Mouse (Mus musculus): ENCODE data around the gene Tph2. TPM values are rescaled to one million over a fixed set of nuclear protein-coding genes. Genes with fewer than 3 reads are reported as not detected.
A peak's percentile ranks its signal among the peaks of the same experiment; 100 is the strongest.

Gene Tph2
- total RNA-seq (2014; rRNA removed) (9.0 and 16.7 TPM in 2 replicates), polyA plus RNA-seq (2015; fragmentation: Nextera tagmentation; extraction: Ambion mirVana) (7.5 and 9.1 TPM in 2 replicates)

GRCm38 (mm10) chr10:115184697-115185096 lies at the start of gene Tph2:
Tph2 (minus strand) TSS chr10:115185022.
- Histone ChIP-seq H3K4me1 (ENCODE audit: insufficient read depth, low read length) (0 out of 2 replicates have a peak, but pooled peaks cover 3% of the 10 kb centered on the region), H3K27ac (ENCODE audit: low read depth, low read length) (no peak within 1 kb of the TSS), H3K9ac (replicated peaks; ENCODE audit: low read length, poor library complexity, severe bottlenecking) (no peak within 1 kb of the TSS), H3K9me3 (ENCODE audit: low read length) (no peaks in the 10 kb centered on the region), H3K4me2 (ENCODE audit: low read depth, low read length, poor library complexity, severe bottlenecking) (no peak within 1 kb of the TSS; the same call in 1 of the 2 replicates), H3K27me3 (ENCODE audit: insufficient read depth, low read length) (no peaks in the 10 kb centered on the region), H3K36me3 (ENCODE audit: insufficient read depth, low read length) (no peaks in the 10 kb centered on the region), H3K4me3 (ENCODE audit: low read depth, low read length) (no peak within 1 kb of the TSS)
- WGBS = 9% methylated on average over 9 of the region's 9 CpGs
- TF ChIP-seq CTCF (IDR thresholded peaks at IDR 0.05) = peak; percentile 76
- ATAC-seq (ENCODE audit: low FRiP score) = peak; percentile 80
- DNase-seq (ENCODE audit: low spot score) = peak; percentile 86

GRCm38 (mm10) chr10:115233798-115234197 lies 49.0 kb upstream of the Tph2 start:
- no peak for TF ChIP-seq CTCF (IDR thresholded peaks at IDR 0.05)
- Histone ChIP-seq H3K36me3 (ENCODE audit: insufficient read depth, low read length) (peaks cover 15% of the 10 kb centered on the region), H3K9ac (replicated peaks; ENCODE audit: low read length, poor library complexity, severe bottlenecking) (no peak overlapping the region), H3K27ac (ENCODE audit: low read depth, low read length) (no peak overlapping the region), H3K4me3 (ENCODE audit: low read depth, low read length) (no peak overlapping the region), H3K4me1 (ENCODE audit: insufficient read depth, low read length) (no peaks in the 10 kb centered on the region), H3K4me2 (ENCODE audit: low read depth, low read length, poor library complexity, severe bottlenecking) (no peak overlapping the region), H3K9me3 (ENCODE audit: low read length) (no peaks in the 10 kb centered on the region), H3K27me3 (ENCODE audit: insufficient read depth, low read length) (no peaks in the 10 kb centered on the region)
- WGBS = 87% methylated on average over 3 of the region's 3 CpGs
- DNase-seq (ENCODE audit: low spot score) = no peak
- ATAC-seq (ENCODE audit: low FRiP score) = no peak

- DNase-seq (ENCODE audit: low spot score) = peak; percentile 21
- no peak for ATAC-seq (ENCODE audit: low FRiP score)
- no peaks in the 10 kb centered on the region for H3K9me3 ChIP-seq (ENCODE audit: low read length)
- H3K36me3 ChIP-seq (ENCODE audit: insufficient read depth, low read length) = peaks cover 12% of the 10 kb centered on the region
- no peak overlapping the region for H3K9ac ChIP-seq (replicated peaks; ENCODE audit: low read length, poor library complexity, severe bottlenecking)
- no peak overlapping the region for H3K4me3 ChIP-seq (ENCODE audit: low read depth, low read length)
- no peak overlapping the region for H3K4me2 ChIP-seq (ENCODE audit: low read depth, low read length, poor library complexity, severe bottlenecking)
- H3K27ac ChIP-seq (ENCODE audit: low read depth, low read length) = no peak overlapping the region
- H3K27me3 ChIP-seq (ENCODE audit: insufficient read depth, low read length) = no peaks in the 10 kb centered on the region
- TF ChIP-seq CTCF (IDR thresholded peaks at IDR 0.05) = peak; percentile 56
- H3K4me1 ChIP-seq (ENCODE audit: insufficient read depth, low read length) = no peaks in the 10 kb centered on the region
- 87% methylated on average over 3 of the region's 3 CpGs for WGBS
Observed at GRCm38 (mm10) chr10:115232513-115232912, 47.7 kb upstream of the Tph2 start.

GRCm38 (mm10) chr10:115229023-115229422 lies 44.2 kb upstream of the Tph2 start:
- no peaks in the 10 kb centered on the region for H3K9me3 ChIP-seq (ENCODE audit: low read length)
- no peaks in the 10 kb centered on the region for H3K4me1 ChIP-seq (ENCODE audit: insufficient read depth, low read length)
- H3K27me3 ChIP-seq (ENCODE audit: insufficient read depth, low read length) = no peaks in the 10 kb centered on the region
- H3K4me3 ChIP-seq (ENCODE audit: low read depth, low read length) = no peak overlapping the region
- WGBS = 90% methylated on average over 9 of the region's 9 CpGs
- no peak for DNase-seq (ENCODE audit: low spot score)
- H3K27ac ChIP-seq (ENCODE audit: low read depth, low read length) = no peak overlapping the region
- no peak overlapping the region for H3K9ac ChIP-seq (replicated peaks; ENCODE audit: low read length, poor library complexity, severe bottlenecking)
- H3K4me2 ChIP-seq (ENCODE audit: low read depth, low read length, poor library complexity, severe bottlenecking) = no peak overlapping the region
- ATAC-seq (ENCODE audit: low FRiP score) = no peak
- TF ChIP-seq CTCF (IDR thresholded peaks at IDR 0.05) = no peak
- peaks cover 12% of the 10 kb centered on the region; the same call in 1 of the 2 replicates for H3K36me3 ChIP-seq (ENCODE audit: insufficient read depth, low read length)

- Histone ChIP-seq H3K4me3 (ENCODE audit: low read depth, low read length) (no peak overlapping the region), H3K4me1 (ENCODE audit: insufficient read depth, low read length) (no peaks in the 10 kb centered on the region), H3K9ac (replicated peaks; ENCODE audit: low read length, poor library complexity, severe bottlenecking) (no peak overlapping the region), H3K4me2 (ENCODE audit: low read depth, low read length, poor library complexity, severe bottlenecking) (no peak overlapping the region), H3K9me3 (ENCODE audit: low read length) (no peaks in the 10 kb centered on the region), H3K27ac (ENCODE audit: low read depth, low read length) (no peak overlapping the region), H3K36me3 (ENCODE audit: insufficient read depth, low read length) (peaks cover 10% of the 10 kb centered on the region; the same call in 1 of the 2 replicates), H3K27me3 (ENCODE audit: insufficient read depth, low read length) (no peaks in the 10 kb centered on the region)
- ATAC-seq (ENCODE audit: low FRiP score) (no peak), DNase-seq (ENCODE audit: low spot score) (no peak)
- TF ChIP-seq CTCF (IDR thresholded peaks at IDR 0.05) = no peak
- WGBS = 91% methylated on average over 7 of the region's 7 CpGs
Observed at GRCm38 (mm10) chr10:115226586-115226985, 41.8 kb upstream of the Tph2 start.

- H3K9ac ChIP-seq (replicated peaks; ENCODE audit: low read length, poor library complexity, severe bottlenecking) = no peak overlapping the region
- H3K27me3 ChIP-seq (ENCODE audit: insufficient read depth, low read length) = no peaks in the 10 kb centered on the region
- no peaks in the 10 kb centered on the region for H3K4me1 ChIP-seq (ENCODE audit: insufficient read depth, low read length)
- H3K4me3 ChIP-seq (ENCODE audit: low read depth, low read length) = no peak overlapping the region
- ATAC-seq (ENCODE audit: low FRiP score) (no peak), DNase-seq (ENCODE audit: low spot score) (no peak)
- 90% methylated on average over 3 of the region's 3 CpGs for WGBS
- H3K9me3 ChIP-seq (ENCODE audit: low read length) = no peaks in the 10 kb centered on the region
- H3K36me3 ChIP-seq (ENCODE audit: insufficient read depth, low read length) = peaks cover 12% of the 10 kb centered on the region
- H3K27ac ChIP-seq (ENCODE audit: low read depth, low read length) = no peak overlapping the region
- H3K4me2 ChIP-seq (ENCODE audit: low read depth, low read length, poor library complexity, severe bottlenecking) = no peak overlapping the region
- no peak for TF ChIP-seq CTCF (IDR thresholded peaks at IDR 0.05)
Observed at GRCm38 (mm10) chr10:115223845-115224244, 39.0 kb upstream of the Tph2 start.
